Mouse (Mus musculus): ENCODE results near the gene Rhoc.
"Not testable (repeated sequence)": the region's sequence is repeated elsewhere in the genome, so short reads cannot be mapped to it uniquely, and the experiment has no call there.

Rhoc gene

DNA sequence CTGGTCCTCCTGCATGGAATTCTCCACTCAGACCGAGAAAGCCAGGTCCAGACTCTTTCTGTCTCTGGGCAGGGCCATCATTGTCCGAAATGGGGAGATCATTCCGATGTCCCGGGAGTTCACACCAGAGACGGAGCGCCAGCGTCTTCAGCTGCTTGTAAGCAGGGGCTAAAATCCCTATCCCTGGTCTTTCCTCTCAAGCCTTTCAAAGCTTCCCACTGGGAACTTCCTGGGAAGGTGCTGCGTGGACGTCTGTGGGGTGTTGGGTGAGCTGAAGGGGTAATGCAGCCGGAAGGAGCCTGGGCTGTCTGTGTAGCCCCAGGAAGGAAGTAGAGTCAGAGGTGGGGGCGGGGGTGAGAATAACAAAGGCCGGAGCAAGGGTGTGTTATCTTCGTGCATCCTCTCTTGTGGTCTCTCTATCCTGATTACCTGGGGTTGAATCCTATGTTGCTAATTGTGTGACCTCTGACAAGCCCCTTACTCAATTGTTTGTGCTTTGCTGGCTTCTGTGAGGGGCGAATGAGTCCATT, 4.1 kb upstream of the Rhoc start:
- DNase-seq (ENCODE audit: inconsistent age in 2 of 2, low spot score in 1 of 2): no peak

DNA sequence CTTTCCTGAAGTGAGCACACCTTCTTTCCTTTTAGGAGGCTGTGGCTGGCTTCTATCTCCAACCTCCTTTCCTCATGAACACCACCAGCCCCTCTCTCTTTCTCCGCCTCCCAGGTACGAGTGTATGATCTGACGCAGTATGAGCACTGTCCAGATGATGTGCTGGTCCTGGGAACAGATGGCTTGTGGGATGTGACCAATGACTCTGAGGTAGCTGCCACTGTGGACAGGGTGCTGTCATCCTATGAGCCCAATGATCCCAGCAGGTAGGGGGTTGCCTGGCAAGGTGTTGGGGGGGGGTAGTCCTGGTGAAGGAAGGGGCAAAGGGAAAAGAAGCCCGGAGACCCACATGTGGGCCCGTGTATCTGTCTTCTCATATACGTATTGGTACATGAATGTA, 2.9 kb upstream of the Rhoc start:
- no peak for DNase-seq (ENCODE audit: inconsistent age in 2 of 2, low spot score in 1 of 2)

DNA sequence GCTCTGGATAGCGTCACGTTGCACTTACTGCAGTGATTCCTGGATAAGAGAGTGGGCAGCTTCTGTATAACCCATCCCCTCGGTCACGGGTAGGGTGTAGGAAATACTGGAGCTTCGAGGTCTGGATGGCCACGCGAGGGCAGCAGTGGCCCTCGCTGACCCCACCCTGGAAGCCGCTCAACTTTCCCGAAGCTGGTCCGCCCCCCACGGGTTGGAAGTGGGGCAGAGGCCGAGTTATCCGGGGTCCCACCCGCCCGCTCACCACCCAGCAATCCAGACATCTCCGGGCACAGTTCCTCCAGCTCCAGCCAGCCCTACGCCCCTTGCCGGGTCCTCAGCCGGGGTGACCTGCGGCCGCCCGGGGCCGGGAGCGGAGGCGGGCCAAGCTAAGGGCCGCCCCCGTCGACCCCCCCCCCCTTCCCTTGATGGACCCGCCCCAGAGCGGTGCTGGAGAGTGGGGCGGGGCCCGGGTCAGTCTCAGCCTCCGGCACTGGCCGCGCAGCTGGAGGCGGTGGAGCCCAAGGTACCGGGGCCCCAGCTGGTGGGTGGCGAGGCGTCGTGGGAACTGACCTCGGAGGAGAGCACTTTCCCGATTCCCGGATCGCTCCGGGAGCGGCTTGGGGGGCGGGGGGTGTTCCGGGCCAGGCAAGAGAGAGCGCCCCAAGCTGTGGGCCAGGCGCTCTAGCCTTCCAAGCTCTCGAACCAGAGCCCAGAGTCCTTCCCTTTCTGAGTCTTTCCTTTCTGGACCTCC, 561 bp downstream of the Rhoc start:
- peak; percentile 89 to 97 for DNase-seq (ENCODE audit: inconsistent age in 2 of 2, low spot score in 1 of 2)

DNA sequence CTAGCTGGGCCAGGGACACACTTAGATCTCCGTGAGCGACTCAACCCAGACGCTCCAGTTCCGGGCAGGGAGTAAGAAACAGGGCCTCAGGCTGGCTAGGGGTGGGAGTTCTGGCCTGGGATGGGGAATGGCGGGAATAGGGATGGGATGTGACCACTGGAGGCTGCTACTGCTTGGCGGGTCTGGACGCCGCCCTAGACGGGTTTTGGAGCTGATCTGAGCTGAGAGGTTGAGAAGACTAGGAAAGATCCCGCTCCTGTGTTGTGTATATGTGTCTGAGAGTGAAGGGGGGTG, 1.1 kb downstream of the Rhoc start:
- DNase-seq (ENCODE audit: inconsistent age in 2 of 2, low spot score in 1 of 2): no peak

DNA sequence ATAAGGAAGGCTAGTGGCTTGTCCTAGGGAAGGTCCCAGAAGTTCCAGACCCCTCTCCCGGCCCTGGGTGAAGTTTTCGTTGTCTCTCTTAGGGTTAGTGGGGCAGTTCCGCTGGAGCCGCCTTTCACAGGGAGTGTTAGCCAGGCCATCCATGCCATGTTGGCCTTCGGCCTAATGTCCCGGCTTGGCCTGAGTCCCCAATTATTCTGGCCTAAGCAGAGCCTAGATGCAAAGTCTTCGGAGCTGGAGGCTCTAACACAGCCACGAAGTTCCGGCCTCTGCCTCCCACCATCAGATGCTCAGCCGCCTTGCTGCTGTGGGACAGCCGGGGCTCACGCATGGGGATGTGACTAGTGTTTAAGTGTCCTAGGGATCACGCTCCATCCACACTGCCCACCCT, 1.6 kb downstream of the Rhoc start:
- DNase-seq (ENCODE audit: inconsistent age in 2 of 2, low spot score in 1 of 2): peak; percentile 46 to 84

DNA sequence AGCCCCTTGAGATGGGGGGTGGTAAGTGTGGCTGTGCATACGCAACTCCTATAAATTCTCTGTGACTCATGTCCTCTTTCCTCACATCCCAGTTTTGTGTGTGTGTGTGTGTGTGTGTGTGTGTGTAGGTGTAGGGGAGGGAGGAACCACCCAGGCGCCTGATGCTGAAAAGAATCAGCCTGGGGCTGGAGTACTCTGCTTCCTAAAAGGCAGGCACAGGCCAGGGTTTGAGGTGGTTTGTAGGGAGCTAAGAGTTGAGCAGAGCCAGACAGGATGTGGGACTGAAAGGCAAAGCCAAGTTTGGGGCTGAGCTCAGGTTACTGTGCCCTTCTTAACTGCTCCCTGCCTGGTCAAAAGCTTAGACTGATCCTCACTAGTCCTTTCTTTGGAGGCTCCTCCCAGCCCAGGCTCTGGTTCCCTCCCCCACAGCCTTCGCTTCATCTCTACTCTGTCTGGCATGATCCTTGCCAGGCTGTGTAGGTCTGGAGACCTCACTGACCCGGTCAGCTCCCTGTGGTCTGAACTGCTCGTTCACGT, 2.3 kb downstream of the Rhoc start:
- peak in 1 of 2 experiments; percentile 69 for DNase-seq (ENCODE audit: inconsistent age in 2 of 2, low spot score in 1 of 2)

DNA sequence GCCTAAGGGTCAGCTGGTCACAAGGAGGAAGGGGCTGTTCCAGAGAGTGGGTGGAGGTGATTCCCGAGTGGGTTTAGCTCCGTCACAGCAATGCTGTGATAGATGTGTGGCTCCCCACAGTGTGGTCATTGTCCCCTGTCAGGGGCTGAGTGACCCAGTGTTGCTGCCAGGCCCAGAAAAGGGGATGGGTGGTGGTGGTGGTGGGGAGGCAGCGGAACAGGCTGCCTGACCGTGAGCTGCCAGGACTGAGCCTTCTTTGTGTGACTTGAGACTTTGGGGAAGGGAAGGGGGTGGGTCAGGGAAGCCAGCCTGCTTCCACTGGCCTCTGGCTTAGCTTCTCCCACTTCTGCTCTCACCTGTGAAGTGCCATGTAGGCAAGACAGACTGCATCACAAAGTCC, 2.8 kb downstream of the Rhoc start:
- DNase-seq (ENCODE audit: inconsistent age in 2 of 2, low spot score in 1 of 2): no peak

DNA sequence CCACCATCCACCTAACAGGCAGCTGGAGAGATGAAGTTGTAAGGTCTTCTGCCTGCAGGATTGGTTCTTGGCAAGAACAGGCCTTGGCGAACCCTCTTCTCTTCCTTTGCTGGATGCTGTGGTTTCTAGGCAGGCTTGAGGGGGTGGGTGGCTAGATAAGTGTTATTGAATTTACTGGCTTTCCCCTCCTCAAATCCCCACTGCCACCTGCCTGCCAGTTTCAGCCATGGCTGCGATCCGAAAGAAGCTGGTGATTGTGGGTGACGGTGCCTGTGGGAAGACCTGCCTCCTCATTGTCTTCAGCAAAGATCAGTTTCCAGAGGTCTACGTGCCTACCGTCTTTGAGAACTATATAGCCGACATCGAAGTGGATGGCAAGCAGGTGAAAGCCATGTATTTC, 3.5 kb downstream of the Rhoc start:
- DNase-seq (ENCODE audit: inconsistent age in 2 of 2, low spot score in 1 of 2): no peak

DNA sequence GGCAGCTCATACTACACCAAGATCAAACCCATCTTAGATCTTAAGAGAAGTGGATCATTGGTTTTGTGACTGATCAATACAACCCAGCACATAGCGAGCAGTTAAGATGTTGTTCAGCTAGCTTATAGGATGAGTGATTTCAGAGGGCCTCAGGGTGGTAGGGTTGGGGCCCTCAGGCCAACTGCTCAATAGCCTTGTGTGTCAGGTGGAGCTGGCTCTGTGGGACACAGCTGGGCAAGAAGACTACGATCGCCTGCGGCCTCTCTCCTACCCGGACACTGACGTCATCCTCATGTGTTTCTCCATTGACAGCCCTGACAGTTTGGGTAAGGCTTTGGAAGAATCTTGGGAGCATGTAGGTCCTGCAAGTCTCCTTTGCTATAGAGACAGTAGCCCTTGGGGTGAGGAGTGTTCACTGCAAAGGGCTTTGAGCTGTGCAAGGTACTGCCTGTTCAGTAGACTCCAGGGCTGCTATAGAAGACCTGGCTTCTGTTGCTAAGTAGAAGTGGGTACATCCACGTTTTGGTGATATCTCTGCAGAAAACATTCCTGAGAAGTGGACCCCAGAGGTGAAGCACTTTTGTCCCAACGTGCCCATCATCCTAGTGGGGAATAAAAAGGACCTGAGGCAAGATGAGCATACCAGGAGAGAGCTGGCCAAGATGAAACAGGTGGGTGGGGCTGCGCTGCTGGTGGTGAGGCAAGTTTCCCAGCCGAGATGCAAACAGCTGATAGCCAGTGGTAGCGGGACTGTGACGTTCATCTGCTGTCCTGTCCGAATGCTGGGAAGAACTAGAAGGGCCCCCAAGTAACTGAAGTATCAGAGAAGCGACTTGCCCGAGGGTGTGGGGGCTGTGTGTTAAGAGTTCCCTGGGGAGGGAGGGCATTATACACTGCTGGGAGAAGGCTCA, 4.4 kb downstream of the Rhoc start:
- no peak for DNase-seq (ENCODE audit: inconsistent age in 2 of 2, low spot score in 1 of 2)

DNA sequence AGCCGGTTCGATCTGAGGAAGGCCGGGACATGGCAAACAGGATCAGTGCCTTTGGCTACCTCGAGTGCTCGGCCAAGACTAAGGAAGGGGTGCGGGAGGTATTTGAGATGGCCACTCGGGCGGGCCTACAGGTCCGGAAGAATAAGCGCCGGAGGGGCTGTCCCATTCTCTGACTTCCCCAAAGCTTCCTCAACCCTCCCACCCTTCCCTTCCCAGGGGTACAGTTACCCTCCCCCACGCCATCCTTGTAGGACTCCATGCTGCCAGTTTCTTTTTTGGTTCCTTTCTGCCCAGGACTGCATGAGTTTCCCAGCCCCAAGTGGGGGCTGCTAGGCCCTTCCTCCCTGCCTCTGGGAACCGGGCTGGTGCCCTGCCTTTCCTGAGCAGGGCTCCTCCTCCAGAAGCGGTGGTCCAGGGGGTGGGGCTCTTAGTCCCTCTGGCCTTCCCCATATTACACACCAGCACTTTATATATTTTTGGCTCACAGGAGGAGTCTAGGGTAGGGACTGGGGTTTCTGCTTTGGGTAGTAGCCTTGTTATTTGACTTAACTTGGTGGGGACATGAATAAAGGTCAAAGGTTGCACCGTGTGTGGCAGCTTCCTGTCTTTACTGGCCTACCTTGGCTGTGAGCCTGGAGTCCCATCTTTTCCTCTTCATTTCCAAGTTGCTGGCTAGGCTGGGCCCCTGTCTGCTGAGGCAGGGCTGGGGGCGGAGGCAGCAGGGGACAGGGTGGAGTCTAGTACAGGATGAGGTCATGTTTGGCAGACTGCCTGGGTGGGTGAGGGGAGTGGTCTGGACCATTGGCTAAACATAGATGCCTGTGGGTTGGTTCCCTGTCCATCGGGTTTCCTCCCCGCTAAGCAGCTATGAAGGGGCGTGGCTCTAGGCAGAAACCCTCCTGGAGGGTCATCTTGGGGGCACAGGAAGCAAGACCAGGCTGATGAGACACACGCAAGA, 6.0 kb downstream of the Rhoc start:
- DNase-seq (ENCODE audit: inconsistent age in 2 of 2, low spot score in 1 of 2): peak; percentile 91 to 95

DNA sequence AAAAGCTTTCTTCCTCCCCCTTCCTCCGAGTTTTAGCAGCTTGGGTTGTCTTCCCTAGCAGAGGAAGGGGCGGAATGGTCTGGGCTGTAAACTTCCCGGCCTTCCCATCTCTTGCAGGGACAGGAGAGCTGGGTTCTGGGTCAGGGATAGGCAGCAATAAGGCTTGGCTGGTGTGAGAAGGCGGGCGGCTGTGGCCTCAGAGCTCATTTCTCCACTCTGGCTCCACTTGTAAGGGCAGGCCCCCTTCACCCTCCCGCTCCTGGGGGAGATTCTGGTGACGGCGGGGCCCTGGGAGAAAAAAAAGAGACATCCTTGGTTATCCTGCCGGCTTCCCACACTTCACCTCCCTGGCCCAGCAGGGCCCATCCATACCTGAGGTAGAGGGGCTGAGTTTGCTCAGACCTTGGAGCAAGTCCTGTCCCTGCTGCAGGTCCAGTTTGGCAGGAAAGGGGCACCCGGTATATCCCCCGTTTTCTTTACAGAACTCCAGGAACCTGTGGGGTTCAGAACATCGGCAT, 6.8 kb downstream of the Rhoc start:
- peak in 1 of 2 experiments; percentile 64 for DNase-seq (ENCODE audit: inconsistent age in 2 of 2, low spot score in 1 of 2)

DNA sequence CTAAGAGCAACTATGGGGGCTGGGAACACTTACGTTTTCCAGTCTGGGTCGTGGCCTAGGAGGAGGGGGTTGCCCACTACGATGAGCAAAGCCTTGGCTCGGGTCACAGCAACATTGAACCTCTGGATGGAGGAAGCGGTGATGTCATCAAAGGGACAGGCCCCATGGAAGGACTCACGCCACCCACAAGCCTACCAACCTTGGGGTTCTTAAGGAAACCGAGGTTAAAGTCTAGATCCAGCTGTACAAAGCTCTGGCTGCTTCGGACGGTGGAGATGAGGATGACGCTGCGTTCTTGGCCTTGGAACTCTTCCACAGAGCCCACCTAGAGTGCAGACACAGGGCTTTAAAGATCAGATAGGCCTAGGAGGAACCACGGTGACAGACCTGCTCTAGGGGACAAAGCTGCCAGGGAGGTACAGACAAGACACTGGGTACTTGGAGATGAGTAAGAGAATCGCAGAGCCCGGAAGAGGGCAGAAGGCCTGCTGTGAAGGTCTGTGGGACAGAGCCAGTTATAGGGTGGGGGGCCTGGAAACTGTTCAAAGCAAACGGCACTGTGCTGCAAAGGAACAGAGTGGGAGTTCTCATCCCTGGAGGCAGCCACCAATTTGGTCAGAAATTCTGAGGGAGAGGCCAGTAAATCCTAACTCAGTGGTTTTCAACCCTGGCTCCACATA, 7.6 kb downstream of the Rhoc start:
- DNase-seq (ENCODE audit: inconsistent age in 2 of 2, low spot score in 1 of 2): peak; percentile 33 to 83

DNA sequence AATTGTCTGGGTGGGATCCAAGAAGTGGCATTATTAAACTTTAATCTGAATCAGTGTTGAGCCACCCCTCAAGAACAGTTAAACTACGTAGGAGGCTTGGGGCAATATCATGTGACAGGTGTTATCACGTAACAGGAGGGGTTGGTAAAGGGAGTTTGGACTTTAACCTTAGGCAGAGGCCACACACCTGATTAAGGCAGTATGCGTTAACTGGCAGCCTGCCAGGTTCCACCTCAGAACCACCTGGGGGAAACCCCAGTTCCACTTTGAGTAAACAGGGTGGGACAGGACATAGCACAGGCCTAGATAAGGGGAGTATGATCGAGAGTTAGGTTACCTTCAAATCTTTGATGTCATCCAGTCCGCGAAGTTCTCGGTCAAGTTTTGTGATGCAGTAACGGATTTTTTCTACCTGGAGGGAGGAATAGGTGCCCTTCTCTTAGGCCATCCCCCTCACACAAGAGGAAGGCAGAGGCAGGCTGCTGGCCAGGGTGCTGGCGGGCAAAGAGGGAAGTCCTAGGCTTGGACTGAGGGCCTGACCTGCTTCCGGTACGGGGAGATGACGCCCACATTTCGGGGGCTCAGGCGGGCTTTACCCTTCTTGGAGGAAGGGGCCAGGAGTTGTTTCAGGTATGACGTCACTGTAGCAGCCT, 8.4 kb downstream of the Rhoc start:
- DNase-seq (ENCODE audit: inconsistent age in 2 of 2, low spot score in 1 of 2): peak in 1 of 2 experiments; percentile 42

DNA sequence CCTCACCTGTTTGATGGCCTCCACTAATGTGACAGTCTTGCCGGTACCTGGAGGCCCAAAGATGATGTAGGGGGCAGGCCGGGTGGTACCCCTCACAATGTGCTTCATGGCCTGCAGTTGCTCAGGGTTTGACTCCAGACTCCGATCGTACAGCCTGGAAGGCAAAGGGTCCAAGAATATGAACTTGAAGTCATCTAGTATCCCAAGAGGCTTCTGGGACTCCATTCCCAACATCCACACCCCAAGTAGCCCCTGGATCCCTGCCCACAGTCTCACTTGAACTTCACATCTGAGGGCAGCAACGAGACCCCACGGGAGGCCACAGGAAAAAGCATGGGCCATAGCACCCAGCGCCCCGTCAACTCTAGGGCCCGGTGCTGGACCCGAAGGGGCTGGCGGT, 12.5 kb downstream of the Rhoc start:
- no peak for DNase-seq (ENCODE audit: inconsistent age in 2 of 2, low spot score in 1 of 2)

DNA sequence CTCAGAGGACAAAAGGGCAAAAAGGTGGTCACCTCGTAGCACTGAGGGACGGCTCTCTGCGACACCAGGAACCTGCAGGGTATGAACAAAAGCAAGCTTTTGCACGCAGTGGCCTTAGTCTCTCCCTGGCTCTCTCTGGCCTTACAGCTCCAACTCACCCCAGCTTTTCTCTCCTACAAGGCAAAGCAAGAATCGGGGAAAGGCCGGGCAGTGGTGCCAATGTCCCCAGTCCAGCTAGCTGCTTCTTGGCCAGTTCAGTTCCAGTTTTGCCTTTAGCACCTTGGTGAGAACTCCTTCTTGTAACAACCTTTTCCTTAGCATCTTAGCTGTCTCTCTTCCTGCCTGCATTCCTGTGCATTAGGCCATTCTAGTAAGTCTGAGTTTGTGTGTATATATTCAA, 13.3 kb downstream of the Rhoc start:
- peak in 1 of 2 experiments; percentile 0 for DNase-seq (ENCODE audit: inconsistent age in 2 of 2, low spot score in 1 of 2)

DNA sequence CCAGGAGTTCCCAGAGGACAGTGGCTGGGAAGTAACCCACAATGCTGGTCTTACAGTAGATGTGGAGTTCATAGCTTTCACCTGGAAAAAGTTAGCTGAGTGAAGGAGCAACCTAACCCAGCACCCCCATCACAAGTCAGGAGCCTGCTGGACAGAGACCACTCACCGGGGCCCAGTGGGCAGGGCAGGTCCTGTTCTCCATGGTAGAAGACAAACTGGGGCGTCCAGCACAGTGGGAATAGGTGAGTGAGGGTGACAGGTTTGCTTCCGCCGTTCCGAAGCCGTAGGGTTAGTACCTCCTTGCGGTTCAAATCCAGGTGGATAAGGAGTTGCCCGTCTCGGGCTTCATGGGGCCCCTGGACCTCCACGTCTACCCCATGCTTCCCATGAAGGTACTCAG, 16.1 kb downstream of the Rhoc start:
- DNase-seq (ENCODE audit: inconsistent age in 2 of 2, low spot score in 1 of 2): no peak

DNA sequence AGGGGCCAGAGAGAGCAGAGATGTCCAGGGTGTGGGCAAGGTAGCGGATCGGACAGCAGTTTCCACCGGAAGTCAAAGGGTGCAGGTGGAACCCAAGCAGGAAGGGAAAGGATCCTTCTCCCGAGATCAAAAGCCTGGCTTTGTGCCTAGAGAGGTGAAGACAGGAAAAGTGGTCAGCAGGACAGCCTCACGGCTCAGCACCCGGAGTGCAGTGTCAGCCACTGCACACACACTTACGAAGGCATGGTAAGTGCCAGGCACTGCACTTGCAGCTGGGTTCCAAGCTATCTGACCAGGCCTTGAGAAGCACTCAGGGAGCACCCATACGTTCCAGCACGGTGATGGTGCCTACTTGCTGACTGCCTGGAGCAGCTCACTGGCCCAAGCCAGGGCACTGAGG, 17.4 kb downstream of the Rhoc start:
- no peak for DNase-seq (ENCODE audit: inconsistent age in 2 of 2, low spot score in 1 of 2)

DNA sequence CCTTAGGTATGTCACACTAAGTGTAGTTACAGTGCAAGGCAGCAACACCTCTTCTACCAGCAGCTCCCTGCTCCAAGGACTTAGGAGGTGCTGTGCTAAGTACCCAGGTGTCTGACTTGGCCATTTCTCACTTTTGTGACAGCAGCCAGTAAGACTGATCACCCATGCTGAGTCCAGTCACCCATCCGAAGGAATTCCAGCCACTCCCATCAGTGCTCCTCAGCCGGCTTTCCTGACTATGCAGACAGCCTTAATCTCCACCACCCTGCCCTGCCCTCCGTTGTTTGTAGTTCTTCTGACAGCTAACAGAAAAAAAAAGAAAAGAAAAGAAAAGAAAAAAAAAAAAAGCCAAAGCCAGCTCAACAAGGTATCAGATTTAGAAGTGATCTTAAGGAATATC, 23.6 kb downstream of the Rhoc start:
- no peak for DNase-seq (ENCODE audit: inconsistent age in 2 of 2, low spot score in 1 of 2)

DNA sequence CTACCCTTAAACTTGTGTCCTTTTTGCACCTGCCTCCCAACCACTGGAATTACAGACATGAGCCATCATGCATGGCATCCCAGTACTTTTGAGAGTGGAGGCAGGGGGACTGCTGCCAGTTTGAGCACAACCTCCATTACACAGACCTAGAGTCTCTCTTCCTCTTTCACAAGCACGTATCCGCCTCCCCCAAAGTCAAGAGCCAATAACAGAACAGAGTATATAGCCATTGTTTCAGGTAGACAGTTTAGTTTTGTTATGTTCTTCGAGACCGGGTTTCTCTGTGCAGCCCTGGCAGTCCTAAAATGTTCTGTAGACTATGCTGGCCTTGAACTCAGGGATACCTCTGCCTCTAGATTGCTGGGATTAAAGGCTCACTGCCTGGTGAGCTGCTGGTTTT, 24.1 kb downstream of the Rhoc start:
- no peak for DNase-seq (ENCODE audit: inconsistent age in 2 of 2, low spot score in 1 of 2)

DNA sequence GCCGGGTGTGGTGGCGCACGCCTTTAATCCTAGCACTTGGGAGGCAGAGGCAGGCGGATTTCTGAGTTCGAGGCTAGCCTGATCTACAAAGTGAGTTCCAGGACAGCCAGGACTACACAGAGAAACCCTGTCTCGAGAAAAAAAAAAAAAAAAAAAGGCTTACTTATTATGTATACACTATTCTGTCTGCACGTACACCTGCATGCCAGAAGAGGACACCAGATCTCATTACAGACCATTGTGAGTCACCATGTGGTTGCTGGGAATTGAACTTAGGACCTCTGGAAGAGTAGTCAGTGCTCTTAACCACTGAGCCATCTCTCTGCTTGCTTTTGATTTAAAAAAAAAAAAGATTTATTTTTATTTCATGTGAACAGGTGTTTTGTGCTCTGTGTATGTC, 25.1 kb downstream of the Rhoc start:
- not testable (repeated sequence) for DNase-seq (ENCODE audit: inconsistent age in 2 of 2, low spot score in 1 of 2)
